Mouse (Mus musculus) G1E (cell line): ENCODE measurements around the gene B9d2. TPM values are rescaled to one million over a fixed set of nuclear protein-coding genes. Genes with fewer than 3 reads are reported as not detected.
A peak's percentile ranks its signal among the peaks of the same experiment; 100 is the strongest.

ENCODE experiments used
- ATAC-seq: 2 replicates; pipeline ENCODE4 v1.8.0; 2016; ENCODE audit warnings: mild to moderate bottlenecking; ENCODE audit not compliant: insufficient number of reproducible peaks, poor library complexity, low FRiP score, severe bottlenecking; ENCODE audit errors: extremely low read depth
- DNase-seq: peaks from one replicate; pipeline ENCODE4 v3.0.0; 2012; ENCODE audit warnings: low spot score
- H3K27me3 ChIP-seq: 2 replicates; pipeline ENCODE4 v1.6.1; 2012; ENCODE audit warnings: mild to moderate bottlenecking, low read length, inconsistent platforms; ENCODE audit not compliant: insufficient read depth
- H3K36me3 ChIP-seq: replicated peaks from 2 replicates; pipeline ENCODE3; 2012; ENCODE audit warnings: mild to moderate bottlenecking, inconsistent platforms
- H3K4me1 ChIP-seq: 2 replicates; pipeline ENCODE4 v1.6.1; 2012; ENCODE audit warnings: low read depth, low read length, inconsistent platforms, mixed read lengths; ENCODE audit not compliant: insufficient read depth
- H3K4me3 ChIP-seq: 2 replicates; pipeline ENCODE4 v1.5.1; 2012; ENCODE audit warnings: low read depth, mild to moderate bottlenecking, inconsistent platforms, low read length, moderate library complexity, mixed read lengths
- H3K9me3 ChIP-seq: replicated peaks from 2 replicates; pipeline ENCODE4 v1.6.1; 2012; ENCODE audit warnings: inconsistent platforms
- CTCF ChIP-seq: IDR thresholded peaks from 2 replicates; pipeline ENCODE4 v1.5.1; 2012; ENCODE audit warnings: low read depth, low read length, inconsistent platforms, mixed read lengths
- GATA1 ChIP-seq: IDR thresholded peaks from 2 replicates; pipeline ENCODE4 v1.6.1; 2012; ENCODE audit warnings: borderline replicate concordance, low read length, inconsistent platforms, mixed read lengths
- GATA2 ChIP-seq: IDR thresholded peaks from 2 replicates; pipeline ENCODE4 v1.6.1; 2012; ENCODE audit warnings: low read depth, low read length, inconsistent platforms, borderline replicate concordance
- POLR2AphosphoS5 ChIP-seq: IDR thresholded peaks from 2 replicates; pipeline ENCODE4 v1.6.1; 2012; ENCODE audit warnings: low read depth, low read length, inconsistent platforms; ENCODE audit not compliant: insufficient replicate concordance
- TAL1 ChIP-seq: conservative IDR thresholded peaks from 2 replicates; pipeline ENCODE4 v1.6.1; 2012; ENCODE audit warnings: low read depth, low read length, inconsistent platforms, mixed read lengths
- polyA plus RNA-seq: library from polyadenylated mRNA; stranded (reverse); fragments of >175 nt; gene quantifications from 2 replicates; pipeline ENCODE4 v1.2.3, GENCODE M21; 2012
- total RNA-seq, 2 experiments: library from RNA; stranded (forward) in 1 of 2; stranded (reverse) in 1 of 2; fragments of 200-1000 nt in 1 of 2; fragments of >200 nt in 1 of 2; fragmentation: Nextera tagmentation in 1 of 2; gene quantifications; 2 replicates each; pipeline ENCODE4 v1.2.3; 2014 to 2017

The B9d2 gene
- total and polyA plus RNA-seq, 3 experiments = 26.3 to 131 (median 49.8) TPM

DNA sequence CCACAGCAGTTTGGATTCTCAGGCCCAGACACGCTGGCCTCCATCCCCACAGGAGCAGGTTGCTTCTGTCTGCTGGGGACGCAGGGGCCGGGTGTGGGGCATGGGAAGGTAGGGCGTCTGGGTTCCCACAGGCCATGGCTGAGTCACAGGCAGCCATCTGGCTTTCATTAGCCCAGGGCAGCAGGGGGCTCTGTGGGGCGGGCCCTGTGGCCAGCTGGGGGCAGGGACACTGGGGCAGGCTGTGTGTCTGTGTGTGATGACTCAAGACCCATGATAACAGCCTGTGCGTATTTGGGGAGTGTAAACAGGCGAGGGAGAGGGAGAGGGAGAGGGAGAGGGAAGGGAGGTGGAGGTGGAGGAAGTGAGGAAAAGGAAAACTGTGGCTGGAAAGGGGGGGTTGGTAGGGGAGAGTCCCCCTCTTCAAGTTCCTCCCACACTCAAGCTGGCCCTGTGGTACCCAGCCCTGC is 31.2 kb downstream of the B9d2 start:
- no peaks in the 10 kb centered on the region for H3K9me3 ChIP-seq
- TF ChIP-seq GATA2 (no peak), TAL1 (no peak), GATA1 (no peak), POLR2AphosphoS5 (no peak), CTCF (no peak)
- ATAC-seq (peak; percentile 52), DNase-seq (peak; percentile 62)
- H3K36me3 ChIP-seq = peaks cover 100% of the 10 kb centered on the region
- no peaks in the 10 kb centered on the region for H3K27me3 ChIP-seq
- peak overlapping the region; percentile 5; the same call in 1 of the 2 replicates for H3K4me3 ChIP-seq
- H3K4me1 ChIP-seq = peaks cover 84% of the 10 kb centered on the region

DNA sequence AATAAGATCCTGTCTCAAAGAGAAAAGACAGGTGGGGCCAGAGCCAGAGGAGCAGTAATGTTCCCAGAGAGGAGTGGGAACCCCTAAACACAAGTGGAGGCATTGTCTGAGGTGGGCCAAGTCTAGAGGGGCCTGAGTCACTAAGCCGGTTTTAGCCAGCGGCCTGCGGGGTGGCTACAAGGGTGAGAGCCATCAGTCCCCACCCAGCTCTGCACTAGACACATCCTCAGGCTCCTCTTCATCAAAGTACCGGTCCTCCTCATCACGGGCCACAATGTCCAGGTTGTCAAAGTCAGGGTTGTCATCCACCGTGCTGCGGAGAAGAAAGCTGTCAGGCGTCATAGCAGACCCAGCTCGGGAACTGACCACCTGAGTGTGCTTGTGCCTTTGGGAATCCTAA is 32.2 kb downstream of the B9d2 start:
- DNase-seq = no peak
- Histone ChIP-seq H3K4me1 (peaks cover 81% of the 10 kb centered on the region), H3K36me3 (peaks cover 99% of the 10 kb centered on the region), H3K9me3 (no peaks in the 10 kb centered on the region), H3K27me3 (no peaks in the 10 kb centered on the region), H3K4me3 (no peak overlapping the region)
- ATAC-seq = no peak
- TF ChIP-seq POLR2AphosphoS5 (0 out of 2 replicates have a peak, but pooled peaks have one; percentile 13), CTCF (no peak), GATA1 (no peak)

- Histone ChIP-seq H3K36me3 (peaks cover 86% of the 10 kb centered on the region), H3K4me3 (no peak overlapping the region), H3K4me1 (peaks cover 78% of the 10 kb centered on the region), H3K9me3 (no peaks in the 10 kb centered on the region), H3K27me3 (no peaks in the 10 kb centered on the region)
- DNase-seq (no peak), ATAC-seq (no peak)
- 0 out of 2 replicates have a peak, but pooled peaks have one; percentile 32 for TF ChIP-seq POLR2AphosphoS5
- TF ChIP-seq CTCF = no peak
- TF ChIP-seq TAL1 = no peak
Observed at GRCm38 (mm10) chr7:25714581-25714980, 34.0 kb downstream of the B9d2 start.

- TF ChIP-seq GATA1 (no peak), POLR2AphosphoS5 (0 out of 2 replicates have a peak, but pooled peaks have one; percentile 37)
- Histone ChIP-seq H3K36me3 (peaks cover 86% of the 10 kb centered on the region), H3K27me3 (no peaks in the 10 kb centered on the region), H3K9me3 (no peaks in the 10 kb centered on the region), H3K4me3 (no peak overlapping the region), H3K4me1 (peaks cover 78% of the 10 kb centered on the region)
- ATAC-seq (no peak), DNase-seq (no peak)
Observed at GRCm38 (mm10) chr7:25715731-25716271, 35.2 kb downstream of the B9d2 start.

- Histone ChIP-seq H3K4me3 (peak overlapping the region; percentile 74; the same call in 1 of the 2 replicates), H3K27me3 (no peaks in the 10 kb centered on the region), H3K9me3 (no peaks in the 10 kb centered on the region), H3K4me1 (peaks cover 73% of the 10 kb centered on the region), H3K36me3 (peaks cover 80% of the 10 kb centered on the region)
- no peak for TF ChIP-seq GATA2
- no peak; the same call in 1 of the 2 replicates for TF ChIP-seq POLR2AphosphoS5
- no peak for TF ChIP-seq CTCF
- TF ChIP-seq TAL1 = no peak
- TF ChIP-seq GATA1 = no peak
- ATAC-seq (no peak), DNase-seq (no peak)
Observed at GRCm38 (mm10) chr7:25717478-25717877, 36.9 kb downstream of the B9d2 start.

GRCm38 (mm10) chr7:25718788-25719417 is 38.3 kb downstream of the B9d2 start, which contains the start of gene Ccdc97:
TSS of gene Ccdc97 (minus strand) at chr7:25719088.
- H3K9me3 ChIP-seq = no peaks in the 10 kb centered on the region
- DNase-seq (peak; percentile 79), ATAC-seq (peak; percentile 71)
- no peaks in the 10 kb centered on the region for H3K27me3 ChIP-seq
- peaks cover 76% of the 10 kb centered on the region for H3K4me1 ChIP-seq
- peak within 1 kb of the TSS; percentile 74 for H3K4me3 ChIP-seq
- peaks cover 80% of the 10 kb centered on the region for H3K36me3 ChIP-seq
- TF ChIP-seq GATA1 = no peak
- TF ChIP-seq CTCF = no peak
- TF ChIP-seq GATA2 = no peak
- TF ChIP-seq TAL1 = no peak
- TF ChIP-seq POLR2AphosphoS5 = 0 out of 2 replicates have a peak, but pooled peaks have one; percentile 84
